Mouse (Mus musculus) megakaryocyte, embryonic 14.5 days (primary cell): Measurements from ENCODE around the gene Rnps1. TPM values are rescaled to one million over a fixed set of nuclear protein-coding genes. Genes with fewer than 3 reads are reported as not detected.

Source experiments
- H3K27me3 ChIP-seq: replicated peaks from 2 replicates; pipeline ENCODE3; 2012; ENCODE audit warnings: inconsistent platforms
- H3K36me3 ChIP-seq: replicated peaks from 2 replicates; pipeline ENCODE3; 2012; ENCODE audit warnings: low read length, inconsistent platforms, mixed read lengths
- H3K4me1 ChIP-seq: 2 replicates; pipeline ENCODE4 v1.6.1; 2012; ENCODE audit warnings: inconsistent platforms
- H3K4me3 ChIP-seq: replicated peaks from 2 replicates; pipeline ENCODE3; 2012; ENCODE audit warnings: moderate library complexity, mild to moderate bottlenecking, inconsistent platforms
- H3K9me3 ChIP-seq: 2 replicates; pipeline ENCODE4 v1.6.1; 2012; ENCODE audit warnings: inconsistent platforms
- FLI1 ChIP-seq: IDR thresholded peaks from 2 replicates; pipeline ENCODE4 v1.6.1; 2012; ENCODE audit warnings: low read length, inconsistent platforms, mixed read lengths
- GATA1 ChIP-seq: IDR thresholded peaks from 3 replicates; pipeline ENCODE4 v1.6.1; 2012; ENCODE audit warnings: mixed read lengths, low read length, inconsistent platforms, borderline replicate concordance
- polyA plus RNA-seq: library from polyadenylated mRNA; stranded (reverse); fragments of >175 nt; gene quantifications from 2 replicates; pipeline ENCODE4 v1.2.3, GENCODE M21; 2012; ENCODE audit warnings: low replicate concordance; ENCODE audit not compliant: insufficient read depth

Gene Rnps1
- 183 and 234 TPM in 2 replicates for polyA plus RNA-seq

DNA sequence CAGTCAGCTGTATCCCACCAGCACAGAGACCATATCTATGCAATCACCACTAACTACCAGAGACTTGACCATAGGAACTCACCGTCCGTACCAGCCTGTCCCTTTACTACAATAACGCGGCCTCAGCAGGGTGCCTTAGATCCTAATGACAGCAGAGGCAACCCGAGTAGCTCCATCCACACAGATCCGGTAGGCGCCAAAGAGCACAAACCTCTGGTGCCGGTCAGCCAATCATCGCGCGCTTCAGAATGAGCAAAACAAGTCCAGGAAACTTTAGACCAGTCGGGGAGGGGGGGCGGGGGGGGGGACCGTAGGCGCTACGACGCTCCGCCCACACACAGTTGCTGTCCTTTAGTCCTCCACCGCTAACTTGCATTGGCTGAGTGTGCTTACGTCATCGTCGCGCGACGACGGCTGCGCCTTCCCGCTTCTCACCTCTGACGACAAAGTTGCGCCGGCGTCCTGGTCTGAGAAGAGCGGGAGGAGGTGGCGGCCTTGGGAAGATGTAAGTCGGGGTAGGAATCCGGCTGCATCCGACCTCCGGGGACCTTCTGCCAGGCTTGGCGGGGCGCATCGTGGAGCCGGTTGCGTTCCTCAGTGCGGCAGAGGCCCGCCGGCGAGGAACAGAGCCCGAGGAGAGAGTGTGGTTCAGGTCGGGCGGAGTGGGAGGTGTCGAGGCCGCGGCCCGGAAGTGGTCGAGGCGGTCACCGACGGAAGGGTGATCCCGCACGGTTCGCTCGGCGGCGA, at the start of gene Rnps1:
Gene Rnps1 (plus strand): TSS at position 336 of the 747 bp plus-strand sequence.
- peak; percentile 12; the same call in 1 of the 2 replicates for TF ChIP-seq FLI1
- TF ChIP-seq GATA1: no peak
- peak within 1 kb of the TSS; percentile 96 for H3K4me3 ChIP-seq
- no peaks in the 10 kb centered on the region for H3K27me3 ChIP-seq
- H3K9me3 ChIP-seq: no peaks in the 10 kb centered on the region
- H3K36me3 ChIP-seq: peaks cover 61% of the 10 kb centered on the region
- H3K4me1 ChIP-seq: peaks cover 46% of the 10 kb centered on the region

GRCm38 (mm10) chr17:24365863-24366262, 48.5 kb upstream of the Rnps1 start:
- no peak for TF ChIP-seq FLI1
- no peak for TF ChIP-seq GATA1
- Histone ChIP-seq H3K27me3 (no peaks in the 10 kb centered on the region), H3K36me3 (peaks cover 84% of the 10 kb centered on the region), H3K4me3 (no peak overlapping the region), H3K9me3 (no peaks in the 10 kb centered on the region), H3K4me1 (peaks cover 3% of the 10 kb centered on the region; the same call in 1 of the 2 replicates)

- no peak for TF ChIP-seq GATA1
- no peak for TF ChIP-seq FLI1
Measured at GRCm38 (mm10) chr17:24375094-24375712, 39.2 kb upstream of the Rnps1 start.

DNA sequence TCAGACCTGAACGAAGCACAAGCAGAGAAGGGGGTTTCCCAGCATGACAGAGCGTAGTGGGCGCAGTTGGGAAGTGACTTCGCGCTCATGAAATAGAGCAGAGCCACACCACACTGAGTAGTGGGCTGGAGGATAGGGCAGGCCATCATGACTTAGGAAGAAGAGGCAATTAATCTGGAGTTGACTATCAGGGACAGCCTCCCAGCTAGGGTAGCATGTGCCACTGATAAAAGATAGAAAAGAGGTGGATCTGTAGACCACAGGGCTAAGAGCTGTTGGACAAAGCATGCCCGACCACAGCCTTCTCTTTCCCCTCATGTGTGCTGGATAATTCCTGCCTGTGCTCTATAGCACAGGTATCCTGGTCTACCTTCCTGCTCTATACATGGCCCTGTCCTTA, 38.5 kb upstream of the Rnps1 start:
- H3K36me3 ChIP-seq: peaks cover 92% of the 10 kb centered on the region

More at GRCm38 (mm10) chr17:24375094-24375712, 39.2 kb upstream of the Rnps1 start:
- Histone ChIP-seq H3K9me3 (no peaks in the 10 kb centered on the region), H3K27me3 (no peaks in the 10 kb centered on the region), H3K4me3 (peak overlapping the region; percentile 54), H3K4me1 (peaks cover 41% of the 10 kb centered on the region), H3K36me3 (peaks cover 94% of the 10 kb centered on the region)

DNA sequence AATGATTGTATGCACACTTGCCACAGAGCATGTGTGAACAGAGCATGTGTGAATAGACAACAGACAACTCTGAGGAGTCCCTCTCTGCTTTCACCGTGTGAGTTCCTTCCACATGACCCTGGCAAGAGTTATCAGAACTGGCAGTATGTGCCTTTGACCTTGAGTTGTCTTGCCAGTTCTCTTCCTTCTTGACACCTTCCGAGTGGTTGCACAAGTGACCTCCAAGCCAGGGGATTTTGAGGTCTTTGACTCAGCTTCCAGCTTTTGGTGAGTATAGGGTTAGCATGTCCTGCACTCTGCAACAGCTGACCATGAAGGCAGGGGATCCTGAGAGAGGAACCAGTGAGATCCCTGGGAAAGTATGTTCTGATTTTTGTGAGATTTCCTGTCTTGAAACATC, 35.9 kb upstream of the Rnps1 start:
- TF ChIP-seq GATA1: no peak
- TF ChIP-seq FLI1: no peak
- no peak overlapping the region for H3K4me3 ChIP-seq
- H3K36me3 ChIP-seq: peaks cover 91% of the 10 kb centered on the region

More for the DNA sequence above, 38.5 kb upstream of the Rnps1 start:
- Histone ChIP-seq H3K4me3 (no peak overlapping the region), H3K9me3 (no peaks in the 10 kb centered on the region), H3K27me3 (no peaks in the 10 kb centered on the region), H3K4me1 (peaks cover 41% of the 10 kb centered on the region)
- TF ChIP-seq GATA1 (no peak), FLI1 (no peak)

GRCm38 (mm10) chr17:24383789-24384188, 30.6 kb upstream of the Rnps1 start:
- Histone ChIP-seq H3K4me1 (no peaks in the 10 kb centered on the region), H3K4me3 (no peak overlapping the region), H3K36me3 (peaks cover 92% of the 10 kb centered on the region), H3K9me3 (no peaks in the 10 kb centered on the region), H3K27me3 (no peaks in the 10 kb centered on the region)
- TF ChIP-seq FLI1: no peak

More for the DNA sequence above, 35.9 kb upstream of the Rnps1 start:
- Histone ChIP-seq H3K9me3 (no peaks in the 10 kb centered on the region), H3K4me1 (peaks cover 34% of the 10 kb centered on the region), H3K27me3 (no peaks in the 10 kb centered on the region)

DNA sequence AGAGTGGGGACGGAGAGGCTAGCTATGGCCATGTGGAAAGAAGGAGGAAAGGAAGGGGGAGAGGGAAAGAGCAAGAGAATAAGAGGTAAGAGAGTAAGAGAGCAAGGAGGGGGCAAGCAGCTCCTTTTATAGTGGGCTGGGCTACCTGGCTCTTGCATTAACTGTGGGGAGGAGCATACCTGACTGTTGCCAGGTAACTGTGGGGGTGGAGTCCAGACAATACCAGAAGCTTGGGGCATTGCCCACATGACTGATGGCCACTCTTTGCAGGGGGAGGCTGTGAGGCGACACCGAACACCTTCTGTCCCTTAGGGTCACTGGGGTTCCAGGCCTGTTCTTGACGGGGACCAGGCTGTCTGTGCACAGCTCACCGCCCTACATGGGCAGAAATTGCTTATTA, 25.7 kb upstream of the Rnps1 start:
- peaks cover 97% of the 10 kb centered on the region for H3K36me3 ChIP-seq
- H3K4me1 ChIP-seq: no peaks in the 10 kb centered on the region
- H3K27me3 ChIP-seq: no peaks in the 10 kb centered on the region
- H3K9me3 ChIP-seq: no peaks in the 10 kb centered on the region
- no peak for TF ChIP-seq FLI1
- no peak for TF ChIP-seq GATA1
- no peak overlapping the region for H3K4me3 ChIP-seq

GRCm38 (mm10) chr17:24389865-24390264, 24.5 kb upstream of the Rnps1 start:
- H3K36me3 ChIP-seq: peaks cover 94% of the 10 kb centered on the region
- TF ChIP-seq GATA1: no peak
- no peak for TF ChIP-seq FLI1

DNA sequence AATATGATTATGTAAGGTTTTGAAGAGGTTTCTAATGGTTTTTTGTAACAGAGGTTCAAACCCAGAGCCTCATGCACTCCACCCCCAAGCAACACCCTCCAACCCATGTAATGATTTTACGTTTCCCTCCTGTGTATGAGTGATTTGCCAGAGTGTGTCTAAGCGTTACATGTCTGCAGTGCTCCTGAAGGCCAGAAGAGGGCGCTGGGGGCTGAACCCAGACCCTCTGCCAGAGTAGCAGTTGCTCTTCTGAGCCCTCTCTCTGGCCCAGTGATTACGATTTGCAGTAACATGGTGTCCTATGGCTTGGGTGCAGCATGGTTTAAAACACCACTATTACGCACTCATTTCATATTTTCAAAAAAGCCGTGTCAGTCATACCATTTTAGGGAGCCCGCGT, 23.2 kb upstream of the Rnps1 start:
- no peaks in the 10 kb centered on the region for H3K27me3 ChIP-seq
- no peak overlapping the region for H3K4me3 ChIP-seq
- no peaks in the 10 kb centered on the region for H3K9me3 ChIP-seq
- H3K36me3 ChIP-seq: peaks cover 92% of the 10 kb centered on the region
- TF ChIP-seq FLI1: no peak
- no peak for TF ChIP-seq GATA1
- no peaks in the 10 kb centered on the region for H3K4me1 ChIP-seq

More at GRCm38 (mm10) chr17:24389865-24390264, 24.5 kb upstream of the Rnps1 start:
- H3K4me3 ChIP-seq: no peak overlapping the region
- no peaks in the 10 kb centered on the region for H3K27me3 ChIP-seq
- H3K9me3 ChIP-seq: no peaks in the 10 kb centered on the region
- H3K4me1 ChIP-seq: no peaks in the 10 kb centered on the region

DNA sequence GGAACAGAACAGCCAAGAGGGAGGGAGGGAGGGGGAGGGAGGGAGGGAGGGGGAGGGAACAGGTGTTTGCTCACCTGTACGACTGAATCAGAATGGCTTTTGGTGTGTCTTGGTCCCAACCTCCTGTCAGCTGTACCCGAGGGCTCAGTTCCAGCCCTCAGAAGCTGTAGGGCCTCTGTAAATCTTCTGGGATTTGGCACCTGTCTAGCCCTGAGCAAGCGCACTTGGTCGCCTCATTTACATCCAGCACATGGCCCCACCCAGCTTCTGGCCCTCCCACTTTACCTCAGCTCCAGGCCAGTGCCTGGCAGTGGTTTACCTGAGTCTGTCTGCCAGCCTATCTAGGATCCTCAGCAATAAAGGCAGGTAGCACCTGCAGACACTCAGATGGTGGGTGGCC, 20.8 kb upstream of the Rnps1 start:
- TF ChIP-seq FLI1: no peak
- TF ChIP-seq GATA1: no peak
- no peaks in the 10 kb centered on the region for H3K27me3 ChIP-seq
- H3K9me3 ChIP-seq: no peaks in the 10 kb centered on the region
- peaks cover 9% of the 10 kb centered on the region; the same call in 1 of the 2 replicates for H3K4me1 ChIP-seq
- no peak overlapping the region for H3K4me3 ChIP-seq
- H3K36me3 ChIP-seq: peaks cover 93% of the 10 kb centered on the region
